23 mouse cellular contexts compared by ENCODE assay signal in the genomic region with DNA sequence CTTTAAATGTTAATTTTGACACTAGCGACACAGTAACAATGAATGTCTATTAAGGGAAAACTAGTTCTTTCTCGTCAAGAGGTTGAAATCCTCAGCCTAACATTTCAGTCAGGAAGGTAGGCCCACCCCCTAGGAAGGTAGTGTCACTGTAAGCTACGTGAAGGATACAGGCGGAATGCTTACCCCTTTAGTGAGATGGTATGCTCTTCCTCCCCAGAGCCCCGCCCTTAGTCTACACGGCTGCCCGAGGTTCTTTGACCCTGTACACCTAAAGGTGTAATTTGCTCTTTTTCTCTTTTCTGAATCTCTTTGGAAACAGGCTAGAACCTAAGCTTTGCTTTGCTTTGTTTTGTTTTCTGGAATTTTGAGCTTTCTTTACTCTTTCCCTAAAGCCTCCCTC. TPM values are rescaled to one million over a fixed set of nuclear protein-coding genes. Genes with fewer than 3 reads are reported as not detected.
DNase-seq lines count a peak whose midpoint lies in the region; ATAC-seq and TF ChIP-seq lines count a peak whose summit lies in the region.
"Had no signal": no experiment of that assay in that cellular context is flagged by ENCODE, and none has a peak within 500 bp of the region (broad histone marks: within the 10 kb centered on the region; RNA-seq: fewer than 3 reads in every experiment).

No protein-coding gene starts in this region.

- no peak overlapping the region for H3K4me2 ChIP-seq in heart, postnatal 0 days (ENCODE audit: low read depth, low read length)
- no peak overlapping the region for H3K4me2 ChIP-seq in midbrain, embryonic 11.5 days
- H3K4me2 ChIP-seq in stomach, postnatal 0 days (replicated peaks; ENCODE audit: low read depth), result no peak overlapping the region
- H3K4me2 ChIP-seq: embryonic facial prominence, embryonic 13.5 days; embryonic facial prominence, embryonic 15.5 days; forebrain, embryonic 12.5 days had no signal

- no peaks in the 10 kb centered on the region for H3K9me3 ChIP-seq in heart, postnatal 0 days (replicated peaks; ENCODE audit: control insufficient read depth, low read length)
- H3K9me3 ChIP-seq in midbrain, embryonic 11.5 days (ENCODE audit: control insufficient read depth, low read length), result no peaks in the 10 kb centered on the region
- no peaks in the 10 kb centered on the region for H3K9me3 ChIP-seq in midbrain, embryonic 10.5 days (replicated peaks)
- H3K9me3 ChIP-seq in stomach, postnatal 0 days (ENCODE audit: control insufficient read depth, low read length), result no peaks in the 10 kb centered on the region
- H3K9me3 ChIP-seq: embryonic facial prominence, embryonic 13.5 days; embryonic facial prominence, embryonic 15.5 days; forebrain, embryonic 10.5 days; forebrain, embryonic 12.5 days had no signal

- no peak overlapping the region for H3K4me3 ChIP-seq in heart, postnatal 0 days (ENCODE audit: low read depth, low read length)
- no peak overlapping the region for H3K4me3 ChIP-seq in midbrain, embryonic 11.5 days (ENCODE audit: low read depth, low read length)
- no peak overlapping the region for H3K4me3 ChIP-seq in midbrain, embryonic 10.5 days
- no peak overlapping the region for H3K4me3 ChIP-seq in stomach, postnatal 0 days (ENCODE audit: low read depth, low read length)
- H3K4me3 ChIP-seq: embryonic facial prominence, embryonic 13.5 days; embryonic facial prominence, embryonic 15.5 days; erythroblast, embryonic 14.5 days; forebrain, embryonic 10.5 days; forebrain, embryonic 12.5 days had no signal

- TF ChIP-seq EP300 in heart, postnatal 0 days (IDR thresholded peaks at IDR 0.05; ENCODE audit: low read depth), result no peak
- TF ChIP-seq EP300 in stomach, postnatal 0 days (optimal IDR thresholded peaks at IDR 0.05), result no peak

- ATAC-seq in heart, postnatal 0 days (ENCODE audit: insufficient read depth, low read depth), result no peak
- ATAC-seq in midbrain, embryonic 11.5 days (ENCODE audit: low FRiP score), result no peak
- ATAC-seq in stomach, postnatal 0 days (ENCODE audit: low FRiP score, low TSS enrichment), result peak; percentile 60; the same call in 1 of the 2 replicates
- ATAC-seq: forebrain, embryonic 14.5 days; forebrain, embryonic 16.5 days had no signal

- no peaks in the 10 kb centered on the region for H3K36me3 ChIP-seq in heart, postnatal 0 days (replicated peaks; ENCODE audit: control insufficient read depth, insufficient read depth, low read length)
- no peaks in the 10 kb centered on the region for H3K36me3 ChIP-seq in midbrain, embryonic 11.5 days (ENCODE audit: control insufficient read depth, insufficient read depth, low read length)
- H3K36me3 ChIP-seq in midbrain, embryonic 10.5 days, result no peaks in the 10 kb centered on the region
- H3K36me3 ChIP-seq in stomach, postnatal 0 days (ENCODE audit: control insufficient read depth, insufficient read depth, low read length), result no peaks in the 10 kb centered on the region
- H3K36me3 ChIP-seq: embryonic facial prominence, embryonic 13.5 days; embryonic facial prominence, embryonic 15.5 days; forebrain, embryonic 10.5 days; forebrain, embryonic 12.5 days had no signal

- H3K27me3 ChIP-seq in heart, postnatal 0 days (ENCODE audit: control insufficient read depth, insufficient read depth, low read length), result no peaks in the 10 kb centered on the region
- H3K27me3 ChIP-seq in midbrain, embryonic 11.5 days (ENCODE audit: control insufficient read depth, insufficient read depth, low read length), result no peaks in the 10 kb centered on the region
- H3K27me3 ChIP-seq in midbrain, embryonic 10.5 days (ENCODE audit: low read depth, poor library complexity, severe bottlenecking), result peaks cover 32% of the 10 kb centered on the region
- no peaks in the 10 kb centered on the region for H3K27me3 ChIP-seq in stomach, postnatal 0 days (ENCODE audit: control insufficient read depth, insufficient read depth, low read length)
- H3K27me3 ChIP-seq: embryonic facial prominence, embryonic 13.5 days; embryonic facial prominence, embryonic 15.5 days had no signal

- H3K27ac ChIP-seq in heart, postnatal 0 days (ENCODE audit: low read depth), result no peak overlapping the region
- no peak overlapping the region for H3K27ac ChIP-seq in midbrain, embryonic 11.5 days (ENCODE audit: low read depth, low read length)
- no peak overlapping the region for H3K27ac ChIP-seq in midbrain, embryonic 10.5 days (replicated peaks)
- H3K27ac ChIP-seq in stomach, postnatal 0 days (replicated peaks), result no peak overlapping the region
- H3K27ac ChIP-seq: embryonic facial prominence, embryonic 13.5 days; embryonic facial prominence, embryonic 15.5 days; forebrain, embryonic 10.5 days; forebrain, embryonic 12.5 days had no signal

- WGBS in heart, postnatal 0 days, result 80% methylated on average over 7 of the region's 7 CpGs
- WGBS in midbrain, embryonic 11.5 days, result 77% methylated on average over 7 of the region's 7 CpGs
- WGBS in midbrain, embryonic 10.5 days, result 85% methylated on average over 7 of the region's 7 CpGs
- WGBS in stomach, postnatal 0 days, result 58% methylated on average over 7 of the region's 7 CpGs

- peaks cover 15% of the 10 kb centered on the region for H3K4me1 ChIP-seq in heart, postnatal 0 days (ENCODE audit: control insufficient read depth, insufficient read depth)
- peaks cover 8% of the 10 kb centered on the region; the same call in 1 of the 2 replicates for H3K4me1 ChIP-seq in midbrain, embryonic 11.5 days (ENCODE audit: control insufficient read depth, insufficient read depth, low read length)
- H3K4me1 ChIP-seq in midbrain, embryonic 10.5 days, result peaks cover 23% of the 10 kb centered on the region
- H3K4me1 ChIP-seq in stomach, postnatal 0 days (replicated peaks; ENCODE audit: control insufficient read depth, insufficient read depth), result no peaks in the 10 kb centered on the region
- H3K4me1 ChIP-seq: embryonic facial prominence, embryonic 15.5 days had no signal

- H3K9ac ChIP-seq in heart, postnatal 0 days (replicated peaks; ENCODE audit: low read depth, low read length), result no peak overlapping the region
- no peak overlapping the region for H3K9ac ChIP-seq in midbrain, embryonic 11.5 days (ENCODE audit: low read length)
- H3K9ac ChIP-seq in stomach, postnatal 0 days (ENCODE audit: low read length), result no peak overlapping the region
- H3K9ac ChIP-seq: embryonic facial prominence, embryonic 13.5 days; embryonic facial prominence, embryonic 15.5 days; forebrain, embryonic 12.5 days had no signal

- no peak for TF ChIP-seq CTCF in heart, postnatal 0 days (IDR thresholded peaks at IDR 0.05; ENCODE audit: low read depth)
- TF ChIP-seq CTCF in stomach, postnatal 0 days (IDR thresholded peaks at IDR 0.05; ENCODE audit: low read depth), result no peak

- peak; percentile 5 for DNase-seq in heart, postnatal 0 days (ENCODE audit: low spot score)
- DNase-seq in heart, adult 8-10 months (ENCODE audit: low spot score), result no peak
- DNase-seq in midbrain, embryonic 11.5 days (ENCODE audit: low spot score, missing footprints), result peak; percentile 37
- no peak for DNase-seq in midbrain, embryonic 10.5 days (ENCODE audit: low spot score)
- DNase-seq in stomach, postnatal 0 days (ENCODE audit: low spot score), result no peak
- no peak for DNase-seq in gastrocnemius, postnatal 4 days (ENCODE audit: low spot score in 2 of 2)
- DNase-seq: adrenal gland, adult 8-10 months; adrenal gland, postnatal 14 days; adrenal gland, postnatal 36 days; cerebellum, adult 11 months; cerebellum, adult 18-20 months; cerebellum, adult 8-10 months; cerebellum, adult 9-11 months; cerebellum, postnatal 14 days; cerebellum, postnatal 36 days; embryo, embryonic 11 days had no signal

RNA-seq across cellular contexts. Expression of gene Arhgap29, which starts 58.7 kb away (rescaled TPM):
- 79.4 and 80.9 TPM in 2 replicates for total RNA-seq in heart, postnatal 0 days (2014; rRNA removed; ENCODE audit: low replicate concordance)
- polyA plus RNA-seq in heart, postnatal 0 days (2015; fragmentation: Nextera tagmentation; extraction: Ambion mirVana), result 28.5 and 29.5 TPM in 2 replicates
- total RNA-seq in heart, adult 8-10 months (2022), result 10 to 100 TPM; 33.4 to 38.6 (median 37.2) TPM
- 36.7 and 40.6 TPM in 2 replicates for polyA plus RNA-seq in midbrain, embryonic 11.5 days (2014; fragmentation: Nextera tagmentation; extraction: Ambion mirVana)
- polyA plus RNA-seq in midbrain, embryonic 10.5 days (2016; fragmentation: Nextera tagmentation; extraction: Ambion mirVana), result 27.0 and 29.3 TPM in 2 replicates
- 15.4 and 16.6 TPM in 2 replicates for polyA plus RNA-seq in stomach, postnatal 0 days (2015; fragmentation: Nextera tagmentation; extraction: Ambion mirVana)
- total RNA-seq in gastrocnemius, postnatal 4 days (2021), result 100 to 1,000 TPM in 1 of 2 experiments, 10 to 100 TPM in 1; 87.7 to 101 TPM
- polyA plus RNA-seq: erythroblast, embryonic 14.5 days had no signal

Comparison
In these comparisons a context has a peak if more than half of its experiments do, and no peak if none do; other contexts are left out.
1. DNase-seq: peak in heart, postnatal 0 days (single experiment) and midbrain, embryonic 11.5 days (single experiment); none in heart, adult 8-10 months (single experiment), midbrain, embryonic 10.5 days (single experiment), stomach, postnatal 0 days (single experiment) and gastrocnemius, postnatal 4 days (0 of 2).